ENCODE assay signal across 29 mouse cellular contexts in genomic region chr12:12964856-12965255, GRCm38 (mm10). TPM values are rescaled to one million over a fixed set of nuclear protein-coding genes. Genes with fewer than 3 reads are reported as not detected.
"Had no signal": no experiment of that assay in that cellular context is flagged by ENCODE, and none has a peak within 500 bp of the region (broad histone marks: within the 10 kb centered on the region; RNA-seq: fewer than 3 reads in every experiment).

No protein-coding gene starts in this region.

- H3K27me3 ChIP-seq: limb, embryonic 12.5 days; limb, embryonic 13.5 days; limb, embryonic 15.5 days; liver, embryonic 12.5 days; liver, embryonic 13.5 days; liver, embryonic 15.5 days; lung, embryonic 15.5 days; midbrain, embryonic 12.5 days; midbrain, embryonic 13.5 days; midbrain, embryonic 15.5 days; neural tube, embryonic 12.5 days had no signal

- H3K4me1 ChIP-seq: limb, embryonic 10.5 days; limb, embryonic 12.5 days; limb, embryonic 13.5 days; limb, embryonic 15.5 days; liver, embryonic 12.5 days; liver, embryonic 13.5 days; liver, embryonic 15.5 days; lung, embryonic 15.5 days; midbrain, embryonic 10.5 days; midbrain, embryonic 12.5 days; midbrain, embryonic 13.5 days; midbrain, embryonic 15.5 days; neural tube, embryonic 12.5 days had no signal

- H3K27ac ChIP-seq: limb, embryonic 10.5 days; limb, embryonic 12.5 days; limb, embryonic 13.5 days; limb, embryonic 15.5 days; liver, embryonic 12.5 days; liver, embryonic 13.5 days; liver, embryonic 14.5 days; liver, embryonic 15.5 days; lung, embryonic 15.5 days; macrophage; midbrain, embryonic 10.5 days; midbrain, embryonic 12.5 days; midbrain, embryonic 13.5 days; midbrain, embryonic 15.5 days; neural tube, embryonic 12.5 days had no signal

- H3K36me3 ChIP-seq: limb, embryonic 10.5 days; limb, embryonic 12.5 days; limb, embryonic 13.5 days; limb, embryonic 15.5 days; liver, embryonic 12.5 days; liver, embryonic 13.5 days; liver, embryonic 15.5 days; lung, embryonic 15.5 days; midbrain, embryonic 10.5 days; midbrain, embryonic 12.5 days; midbrain, embryonic 13.5 days; midbrain, embryonic 15.5 days; neural tube, embryonic 12.5 days had no signal

- DNase-seq: left cerebral cortex, postnatal 4 days; liver; liver, embryonic 13.5 days; liver, postnatal 0 days; lung, adult 18-20 months; lung, adult 2 months; lung, embryonic 14.5 days; lung, postnatal 10 days; lung, postnatal 14 days; lung, postnatal 36 days; lung, postnatal 4 days; midbrain, embryonic 14.5 days had no signal

- H3K9me3 ChIP-seq: limb, embryonic 10.5 days; limb, embryonic 12.5 days; limb, embryonic 13.5 days; limb, embryonic 15.5 days; liver, embryonic 12.5 days; liver, embryonic 13.5 days; liver, embryonic 15.5 days; lung, embryonic 15.5 days; midbrain, embryonic 10.5 days; midbrain, embryonic 12.5 days; midbrain, embryonic 13.5 days; midbrain, embryonic 15.5 days; neural tube, embryonic 12.5 days had no signal

- H3K4me3 ChIP-seq: limb, embryonic 10.5 days; limb, embryonic 12.5 days; limb, embryonic 13.5 days; limb, embryonic 15.5 days; liver, embryonic 12.5 days; liver, embryonic 13.5 days; liver, embryonic 15.5 days; lung, embryonic 15.5 days; megakaryocyte, embryonic 14.5 days; midbrain, embryonic 10.5 days; midbrain, embryonic 12.5 days; midbrain, embryonic 13.5 days; midbrain, embryonic 15.5 days; myocyte; neural tube, embryonic 12.5 days had no signal

RNA-seq across cellular contexts. Expression of gene Mycn, which starts 23.1 kb away (rescaled TPM):
- total RNA-seq: monocyte, adult 5-6 weeks had no signal
- polyA plus RNA-seq: macrophage had no signal
